Comparison of ENCODE assay signal across 18 mouse cellular contexts in genomic region chr4:59243802-59244493, GRCm38 (mm10). TPM values are rescaled to one million over a fixed set of nuclear protein-coding genes. Genes with fewer than 3 reads are reported as not detected.
DNase-seq lines count a peak whose midpoint lies in the region; ATAC-seq and TF ChIP-seq lines count a peak whose summit lies in the region.
"Had no signal": no experiment of that assay in that cellular context is flagged by ENCODE, and none has a peak within 500 bp of the region (broad histone marks: within the 10 kb centered on the region; RNA-seq: fewer than 3 reads in every experiment).

No protein-coding gene starts in this region.

- no peak overlapping the region for H3K4me2 ChIP-seq in hindbrain, embryonic 12.5 days (replicated peaks)
- H3K4me2 ChIP-seq in liver, embryonic 12.5 days, result peak overlapping the region; percentile 62
- H3K4me2 ChIP-seq: forebrain, embryonic 15.5 days; limb, embryonic 13.5 days; midbrain, embryonic 13.5 days had no signal

- 0 out of 2 replicates have a peak overlapping the region, but pooled peaks have one; percentile 3 for H3K27ac ChIP-seq in hindbrain, embryonic 10.5 days
- no peak overlapping the region for H3K27ac ChIP-seq in hindbrain, embryonic 12.5 days
- peak overlapping the region; percentile 64 for H3K27ac ChIP-seq in bone marrow, adult 2 months (ENCODE audit: control insufficient read depth, insufficient read depth, low read depth, low read length, poor library complexity)
- H3K27ac ChIP-seq in liver, embryonic 12.5 days, result peak overlapping the region; percentile 95
- H3K27ac ChIP-seq: forebrain, embryonic 15.5 days; limb, embryonic 13.5 days; midbrain, embryonic 13.5 days had no signal

- WGBS in hindbrain, embryonic 10.5 days, result 87% methylated on average over 7 of the region's 7 CpGs
- 84% methylated on average over 7 of the region's 7 CpGs for WGBS in hindbrain, embryonic 12.5 days
- 38% methylated on average over 7 of the region's 7 CpGs for WGBS in bone marrow, adult 2 months
- WGBS in liver, embryonic 12.5 days (ENCODE audit: insufficient replicate concordance), result 53% methylated on average over 7 of the region's 7 CpGs

- no peaks in the 10 kb centered on the region for H3K36me3 ChIP-seq in hindbrain, embryonic 10.5 days
- no peaks in the 10 kb centered on the region for H3K36me3 ChIP-seq in hindbrain, embryonic 12.5 days
- no peaks in the 10 kb centered on the region for H3K36me3 ChIP-seq in liver, embryonic 12.5 days
- H3K36me3 ChIP-seq: forebrain, embryonic 15.5 days; limb, embryonic 13.5 days; midbrain, embryonic 13.5 days had no signal

- H3K9me3 ChIP-seq in hindbrain, embryonic 10.5 days, result no peaks in the 10 kb centered on the region
- no peaks in the 10 kb centered on the region for H3K9me3 ChIP-seq in hindbrain, embryonic 12.5 days (replicated peaks)
- H3K9me3 ChIP-seq in liver, embryonic 12.5 days (replicated peaks), result no peaks in the 10 kb centered on the region
- H3K9me3 ChIP-seq: forebrain, embryonic 15.5 days; limb, embryonic 13.5 days; midbrain, embryonic 13.5 days had no signal

- DNase-seq in hindbrain, embryonic 10.5 days (ENCODE audit: low spot score), result no peak
- no peak for DNase-seq in ovary, postnatal 10 days (ENCODE audit: low spot score)
- no peak for DNase-seq in right cerebral cortex, postnatal 14 days
- no peak for DNase-seq in adrenal gland, postnatal 4 days (ENCODE audit: low spot score in 2 of 2)
- DNase-seq: adrenal gland, adult 8-10 months; cerebellum, adult 9-10 months; gastrocnemius, adult 2 months; heart, adult 2 months; heart, postnatal 10 days; lung, postnatal 10 days had no signal

- H3K4me3 ChIP-seq in hindbrain, embryonic 10.5 days, result no peak overlapping the region
- no peak overlapping the region for H3K4me3 ChIP-seq in hindbrain, embryonic 12.5 days
- no peak overlapping the region for H3K4me3 ChIP-seq in bone marrow, adult 2 months (replicated peaks; ENCODE audit: control insufficient read depth, low read depth, low read length)
- no peak overlapping the region for H3K4me3 ChIP-seq in liver, embryonic 12.5 days
- H3K4me3 ChIP-seq: forebrain, embryonic 15.5 days; gastrocnemius, adult 2 months; heart, adult 2 months; limb, embryonic 13.5 days; midbrain, embryonic 13.5 days had no signal

- H3K27me3 ChIP-seq in hindbrain, embryonic 10.5 days (ENCODE audit: insufficient read depth, poor library complexity, severe bottlenecking), result no peaks in the 10 kb centered on the region
- no peaks in the 10 kb centered on the region for H3K27me3 ChIP-seq in hindbrain, embryonic 12.5 days
- no peaks in the 10 kb centered on the region for H3K27me3 ChIP-seq in liver, embryonic 12.5 days (replicated peaks)
- H3K27me3 ChIP-seq: forebrain, embryonic 15.5 days; limb, embryonic 13.5 days; midbrain, embryonic 13.5 days had no signal

- no peak for TF ChIP-seq POLR2A in bone marrow, adult 2 months (IDR thresholded peaks at IDR 0.05; ENCODE audit: borderline replicate concordance, control insufficient read depth, low read depth, low read length)

- no peak for ATAC-seq in hindbrain, embryonic 12.5 days (ENCODE audit: low FRiP score)
- no peak for ATAC-seq in liver, embryonic 12.5 days
- ATAC-seq in monocyte, adult 5-6 weeks (replicated peaks; ENCODE audit: insufficient number of reproducible peaks, low FRiP score, low TSS enrichment, poor library complexity, severe bottlenecking), result peak; percentile 49; the same call in 1 of the 2 replicates
- ATAC-seq: forebrain, embryonic 15.5 days; hindbrain, embryonic 16.5 days; midbrain, embryonic 13.5 days had no signal

- TF ChIP-seq CTCF in bone marrow, adult 2 months (IDR thresholded peaks at IDR 0.05; ENCODE audit: control insufficient read depth, insufficient read depth, low read length), result no peak

- H3K9ac ChIP-seq in hindbrain, embryonic 12.5 days, result no peak overlapping the region
- 0 out of 2 replicates have a peak overlapping the region, but pooled peaks have one; percentile 27 for H3K9ac ChIP-seq in liver, embryonic 12.5 days
- H3K9ac ChIP-seq: forebrain, embryonic 15.5 days; limb, embryonic 13.5 days; midbrain, embryonic 13.5 days had no signal

- H3K4me1 ChIP-seq in hindbrain, embryonic 10.5 days (replicated peaks), result peaks cover 7% of the 10 kb centered on the region; the same call in 1 of the 2 replicates
- H3K4me1 ChIP-seq in hindbrain, embryonic 12.5 days, result no peaks in the 10 kb centered on the region
- peaks cover 15% of the 10 kb centered on the region for H3K4me1 ChIP-seq in bone marrow, adult 2 months (ENCODE audit: control insufficient read depth, insufficient read depth, low read length)
- peaks cover 89% of the 10 kb centered on the region for H3K4me1 ChIP-seq in liver, embryonic 12.5 days
- H3K4me1 ChIP-seq: forebrain, embryonic 15.5 days; midbrain, embryonic 13.5 days had no signal

RNA-seq across cellular contexts. Expression of gene Ugcg, which starts 54.9 kb away (rescaled TPM):
- polyA plus RNA-seq in hindbrain, embryonic 10.5 days (2016; fragmentation: Nextera tagmentation; extraction: Ambion mirVana), result 9.0 and 10.0 TPM in 2 replicates
- polyA plus RNA-seq in hindbrain, embryonic 12.5 days (2016; fragmentation: Nextera tagmentation; extraction: Ambion mirVana), result 17.5 and 17.9 TPM in 2 replicates
- polyA plus RNA-seq in bone marrow, adult 2 months (2011; ENCODE audit: insufficient read depth, insufficient read length, low replicate concordance, missing spikeins), result 17.5 and 18.7 TPM in 2 replicates
- polyA plus RNA-seq in liver, embryonic 12.5 days (2016; fragmentation: Nextera tagmentation; extraction: Ambion mirVana), result 14.2 and 14.4 TPM in 2 replicates
- total RNA-seq in monocyte, adult 5-6 weeks (2017), result 254 to 534 TPM (median 259 TPM) in 3 replicates
- total RNA-seq in adrenal gland, postnatal 4 days (2021), result 10 to 100 TPM; 56.0 to 67.6 TPM
